Mouse (Mus musculus) ES-Bruce4 (cell line): ENCODE data around the gene Herpud1. TPM values are rescaled to one million over a fixed set of nuclear protein-coding genes. Genes with fewer than 3 reads are reported as not detected.

Source experiments
- H3K27ac ChIP-seq: 2 replicates; pipeline ENCODE4 v1.5.1; 2012; ENCODE audit warnings: low read length, inconsistent platforms; ENCODE audit not compliant: insufficient read depth
- H3K27me3 ChIP-seq: 2 replicates; pipeline ENCODE4 v1.6.1; 2012; ENCODE audit warnings: mild to moderate bottlenecking, low read length, inconsistent platforms; ENCODE audit not compliant: control insufficient read depth, poor library complexity, insufficient read depth, severe bottlenecking
- H3K36me3 ChIP-seq: 2 replicates; pipeline ENCODE4 v1.6.1; 2012; ENCODE audit warnings: inconsistent platforms, mild to moderate bottlenecking, low read length, moderate library complexity; ENCODE audit not compliant: control insufficient read depth, poor library complexity, insufficient read depth, severe bottlenecking
- H3K4me1 ChIP-seq: one replicate; pipeline ENCODE4 v1.8.1; 2011; ENCODE audit warnings: low read length; ENCODE audit not compliant: control insufficient read depth, insufficient read depth
- H3K4me3 ChIP-seq: 2 replicates; pipeline ENCODE4 v1.5.1; 2011; ENCODE audit warnings: low read depth, mild to moderate bottlenecking, low read length
- H3K9ac ChIP-seq: 2 replicates; pipeline ENCODE4 v1.6.1; 2012; ENCODE audit warnings: low read depth, mild to moderate bottlenecking, inconsistent platforms; ENCODE audit not compliant: poor library complexity, severe bottlenecking
- H3K9me3 ChIP-seq: replicated peaks from 2 replicates; pipeline ENCODE4 v1.6.1; 2012; ENCODE audit warnings: mild to moderate bottlenecking, low read length, inconsistent platforms; ENCODE audit not compliant: control insufficient read depth, poor library complexity, insufficient read depth, severe bottlenecking
- CTCF ChIP-seq: IDR thresholded peaks from one replicate; pipeline ENCODE4 v1.8.1; 2011; ENCODE audit warnings: low read depth, low read length
- EP300 ChIP-seq: IDR thresholded peaks from 2 replicates; pipeline ENCODE4 v1.6.1; 2011; ENCODE audit warnings: low read depth, low read length; ENCODE audit not compliant: insufficient read depth
- POLR2A ChIP-seq: IDR thresholded peaks from one replicate; pipeline ENCODE4 v1.8.1; 2011; ENCODE audit warnings: low read length; ENCODE audit not compliant: insufficient read depth
- polyA plus RNA-seq: library from polyadenylated mRNA; stranded (reverse); fragments of >200 nt; gene quantifications from 2 replicates; pipeline ENCODE4 v1.2.4, GENCODE M21; 2011; ENCODE audit warnings: low read depth; ENCODE audit not compliant: missing spikeins, insufficient read depth, insufficient read length

The Herpud1 gene
- polyA plus RNA-seq, 1 experiment: 9.4 TPM

DNA sequence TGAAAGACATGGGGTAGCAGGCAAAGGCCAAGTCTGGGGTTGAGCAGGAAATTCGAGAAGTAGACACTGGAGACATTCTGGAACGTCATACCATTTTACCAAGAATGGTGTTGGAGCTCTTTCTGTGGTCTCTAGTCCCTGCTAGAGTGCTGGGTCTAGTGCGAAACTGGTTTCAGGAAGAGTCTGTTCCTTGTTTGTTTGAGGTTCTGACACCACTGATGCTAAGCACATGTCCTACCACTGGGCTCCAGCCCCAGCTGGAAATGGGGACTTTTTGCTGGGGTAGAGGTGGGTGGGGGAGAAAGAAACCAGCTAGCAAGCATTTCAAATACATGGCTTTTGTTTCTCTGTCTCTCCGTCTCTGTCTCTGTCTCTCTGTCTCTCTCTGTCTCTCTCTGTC, 9.2 kb upstream of the Herpud1 start:
- H3K27me3 ChIP-seq: no peaks in the 10 kb centered on the region
- TF ChIP-seq CTCF (no peak), EP300 (no peak), POLR2A (no peak)
- H3K36me3 ChIP-seq: no peaks in the 10 kb centered on the region
- no peak overlapping the region for H3K27ac ChIP-seq
- no peaks in the 10 kb centered on the region for H3K9me3 ChIP-seq
- H3K9ac ChIP-seq: no peak overlapping the region
- no peak overlapping the region for H3K4me3 ChIP-seq
- no peaks in the 10 kb centered on the region for H3K4me1 ChIP-seq

DNA sequence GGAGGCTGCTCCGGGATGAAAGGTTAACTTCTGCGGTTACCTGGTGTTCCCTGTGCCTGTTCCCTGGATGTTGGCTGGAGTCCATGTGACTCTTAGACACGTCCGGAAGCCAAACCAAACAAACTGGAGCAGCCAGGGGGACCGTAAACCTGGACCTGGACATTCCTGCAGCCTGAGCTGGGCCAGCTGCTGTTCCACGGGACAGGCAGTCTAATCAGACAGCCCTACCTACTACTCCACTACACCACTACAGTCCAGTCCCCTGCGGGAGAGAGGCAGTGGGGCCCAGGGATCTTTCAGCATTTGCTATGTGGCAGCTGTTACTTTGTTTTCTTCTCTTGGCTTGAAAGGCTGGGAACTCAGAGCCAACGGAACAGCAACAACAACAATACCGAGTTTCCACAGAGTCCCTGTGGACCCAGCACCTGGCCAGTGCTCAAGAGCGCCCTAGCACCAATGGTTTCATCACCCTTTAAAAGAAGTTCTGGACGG, 8.5 kb upstream of the Herpud1 start:
- TF ChIP-seq EP300 (no peak), CTCF (no peak), POLR2A (no peak)
- no peaks in the 10 kb centered on the region for H3K27me3 ChIP-seq
- no peaks in the 10 kb centered on the region for H3K4me1 ChIP-seq
- H3K36me3 ChIP-seq: no peaks in the 10 kb centered on the region
- no peak overlapping the region for H3K27ac ChIP-seq
- H3K4me3 ChIP-seq: no peak overlapping the region
- no peak overlapping the region for H3K9ac ChIP-seq
- H3K9me3 ChIP-seq: no peaks in the 10 kb centered on the region

DNA sequence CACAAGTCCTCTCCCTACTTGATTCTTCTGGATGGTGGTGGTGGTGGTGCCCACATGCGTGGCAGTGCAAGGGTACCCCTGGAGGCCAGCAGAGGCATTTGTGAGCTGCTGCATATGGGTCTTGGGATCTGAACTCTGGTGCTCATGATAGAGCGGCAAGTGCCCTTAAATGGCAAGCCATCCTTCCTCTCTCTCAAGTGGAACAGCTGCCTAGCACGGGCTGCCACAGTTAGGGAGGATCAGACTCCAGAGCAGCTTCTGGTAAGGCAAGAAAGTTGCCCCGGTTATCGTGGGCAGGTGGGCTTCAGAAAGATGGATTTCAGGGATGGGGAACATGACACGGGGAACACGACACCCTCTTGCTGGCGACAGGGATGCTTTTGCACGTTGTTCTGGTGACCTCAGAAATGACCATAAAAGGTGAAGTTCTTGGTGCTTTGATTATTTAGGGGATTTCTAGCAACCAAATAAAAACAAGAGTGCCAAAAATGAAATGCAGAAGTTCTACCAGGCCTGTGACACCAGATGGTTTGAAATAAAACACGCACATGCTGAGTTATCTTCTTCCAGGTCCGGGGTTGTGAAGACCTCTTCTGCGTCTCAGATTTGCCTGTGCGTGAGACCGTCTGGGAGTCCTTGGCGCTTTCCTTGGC, 7.3 kb upstream of the Herpud1 start:
- Histone ChIP-seq H3K36me3 (no peaks in the 10 kb centered on the region), H3K9me3 (no peaks in the 10 kb centered on the region), H3K4me1 (no peaks in the 10 kb centered on the region), H3K27me3 (no peaks in the 10 kb centered on the region), H3K4me3 (no peak overlapping the region), H3K9ac (no peak overlapping the region), H3K27ac (no peak overlapping the region)
- TF ChIP-seq POLR2A: no peak
- no peak for TF ChIP-seq EP300
- TF ChIP-seq CTCF: no peak

DNA sequence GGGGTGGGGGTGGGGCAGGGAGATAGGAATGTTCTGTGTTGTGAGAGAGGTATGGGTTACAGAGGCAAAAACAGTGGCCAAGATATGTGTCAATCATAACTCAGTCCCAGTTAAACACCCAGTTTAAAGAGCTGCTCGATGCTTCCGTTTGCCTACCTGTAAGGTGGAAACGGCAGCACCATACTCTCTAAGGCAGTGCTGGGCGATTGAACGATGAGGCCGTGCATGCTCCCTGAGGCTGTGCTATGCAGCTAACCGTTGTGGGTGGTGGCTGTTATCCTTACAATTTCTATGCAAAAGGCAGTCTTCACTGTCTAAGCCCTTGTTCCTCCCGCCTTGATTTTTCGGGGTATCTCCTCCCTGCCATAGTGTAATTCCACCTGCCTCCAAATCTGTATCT, 6.6 kb upstream of the Herpud1 start:
- H3K36me3 ChIP-seq: no peaks in the 10 kb centered on the region
- no peak overlapping the region for H3K9ac ChIP-seq
- no peaks in the 10 kb centered on the region for H3K27me3 ChIP-seq
- no peak for TF ChIP-seq EP300
- no peak for TF ChIP-seq CTCF
- 0 out of 2 replicates have a peak, but pooled peaks cover 3% of the 10 kb centered on the region for H3K9me3 ChIP-seq
- no peak overlapping the region for H3K27ac ChIP-seq
- no peaks in the 10 kb centered on the region for H3K4me1 ChIP-seq
- H3K4me3 ChIP-seq: no peak overlapping the region

DNA sequence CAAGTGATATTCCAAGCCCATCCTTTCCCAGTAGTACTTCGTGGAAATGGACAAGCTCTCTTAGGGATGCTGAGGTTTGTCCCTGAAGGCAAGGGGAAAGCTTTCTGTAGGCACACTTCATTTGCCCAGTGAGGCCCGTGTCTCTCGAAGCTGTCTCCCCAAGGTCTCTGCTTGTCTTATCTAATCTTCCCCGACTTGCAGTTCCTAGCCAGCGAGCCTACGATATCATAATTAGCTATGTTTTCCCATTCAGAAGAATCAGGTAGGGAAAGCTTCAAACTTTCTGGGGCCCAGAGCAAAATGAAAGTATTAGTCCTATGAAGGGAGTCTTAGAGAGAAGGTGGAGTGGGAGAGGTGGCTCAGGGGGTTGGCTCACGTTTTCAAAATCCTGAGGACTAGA, 2.1 kb upstream of the Herpud1 start:
- Histone ChIP-seq H3K4me1 (no peaks in the 10 kb centered on the region), H3K27ac (no peak overlapping the region), H3K27me3 (no peaks in the 10 kb centered on the region), H3K9me3 (0 out of 2 replicates have a peak, but pooled peaks cover 3% of the 10 kb centered on the region), H3K36me3 (no peaks in the 10 kb centered on the region; the same call in 1 of the 2 replicates), H3K4me3 (no peak overlapping the region), H3K9ac (no peak overlapping the region)
- no peak for TF ChIP-seq EP300
- no peak for TF ChIP-seq POLR2A
- TF ChIP-seq CTCF: no peak

DNA sequence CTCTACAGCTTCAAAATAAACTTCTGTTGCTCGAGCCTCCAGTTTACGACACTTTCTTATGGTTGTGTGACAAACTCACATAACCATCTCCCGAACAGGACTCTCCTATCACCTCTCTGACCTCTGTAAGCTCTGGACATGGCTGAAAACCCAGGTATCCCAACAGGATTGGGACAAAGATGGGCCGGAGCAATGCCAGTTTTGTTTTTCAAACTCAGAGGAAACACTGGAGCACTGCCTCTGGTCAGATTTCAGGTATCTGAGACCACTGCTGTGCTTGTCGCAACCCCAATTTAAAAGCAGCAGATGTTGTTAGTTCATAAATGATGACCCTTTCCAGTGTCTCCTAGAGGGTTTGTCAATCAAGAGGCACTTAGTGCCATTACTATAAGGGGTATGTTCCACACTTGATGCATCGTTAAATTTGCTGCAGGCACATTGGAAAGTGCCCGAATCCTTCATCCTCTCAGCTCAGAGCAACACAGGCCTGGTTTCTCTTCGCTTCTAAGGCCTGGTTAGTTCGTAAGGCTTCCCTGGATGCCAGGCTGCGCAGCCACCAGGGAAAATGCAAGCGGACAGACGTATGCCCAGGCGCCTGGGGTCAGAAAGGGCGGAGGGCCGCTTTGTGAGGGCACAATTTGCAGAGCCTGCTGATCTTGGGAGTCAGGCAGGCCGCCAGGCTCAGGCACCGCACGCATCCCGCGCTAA, 578 bp upstream of the Herpud1 start:
- TF ChIP-seq EP300: no peak
- TF ChIP-seq POLR2A: no peak
- TF ChIP-seq CTCF: no peak
- no peaks in the 10 kb centered on the region for H3K27me3 ChIP-seq
- peak overlapping the region; percentile 21; the same call in 1 of the 2 replicates for H3K27ac ChIP-seq
- H3K36me3 ChIP-seq: peaks cover 13% of the 10 kb centered on the region
- H3K4me3 ChIP-seq: peak overlapping the region; percentile 73
- peak overlapping the region; percentile 72 for H3K9ac ChIP-seq
- H3K4me1 ChIP-seq: no peaks in the 10 kb centered on the region
- 0 out of 2 replicates have a peak, but pooled peaks cover 3% of the 10 kb centered on the region for H3K9me3 ChIP-seq
